Mouse (Mus musculus): ENCODE measurements around the gene Etl4.
"Not testable (repeated sequence)": the region's sequence is repeated elsewhere in the genome, so short reads cannot be mapped to it uniquely, and the experiment has no call there.

Etl4 gene

GRCm38 (mm10) chr2:20168156-20168555 lies 258.6 kb downstream of the Etl4 start:
- no peak for DNase-seq

DNA sequence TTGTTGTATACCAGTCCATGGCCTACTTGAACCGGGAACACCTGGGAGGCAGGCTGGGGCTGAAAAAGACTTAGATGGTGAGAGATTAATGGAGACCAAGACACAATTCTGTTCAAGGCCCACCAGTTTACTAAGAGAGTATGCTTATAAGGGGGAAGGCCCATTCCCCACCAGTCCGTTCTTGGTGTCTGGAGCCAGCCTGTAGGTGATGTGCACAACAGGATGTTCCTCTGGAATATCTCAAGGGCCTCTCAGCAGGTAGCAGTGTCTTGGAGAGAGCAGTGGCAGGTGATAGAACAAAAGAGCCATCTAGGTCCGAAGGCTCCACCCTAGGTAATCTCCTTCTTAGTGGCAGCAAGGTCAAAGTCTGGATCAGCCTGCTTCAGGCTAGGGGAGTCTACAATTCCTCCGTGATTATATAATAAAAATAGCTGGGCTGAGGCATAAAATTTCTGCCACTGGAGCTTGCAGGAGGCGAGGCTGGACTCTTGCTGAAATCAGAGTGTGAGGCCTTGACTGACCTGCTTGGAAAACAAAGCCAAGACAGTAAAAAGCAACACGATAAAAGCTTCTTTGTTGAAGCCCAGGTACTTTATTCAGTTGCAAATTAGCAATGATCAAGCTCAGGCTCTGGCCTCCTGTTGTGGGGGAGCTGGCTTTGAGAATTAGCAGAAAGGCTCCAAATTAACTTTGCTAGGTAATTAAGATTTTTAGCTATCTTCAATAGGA lies 267.0 kb downstream of the Etl4 start:
- DNase-seq, result not testable (repeated sequence)

DNA sequence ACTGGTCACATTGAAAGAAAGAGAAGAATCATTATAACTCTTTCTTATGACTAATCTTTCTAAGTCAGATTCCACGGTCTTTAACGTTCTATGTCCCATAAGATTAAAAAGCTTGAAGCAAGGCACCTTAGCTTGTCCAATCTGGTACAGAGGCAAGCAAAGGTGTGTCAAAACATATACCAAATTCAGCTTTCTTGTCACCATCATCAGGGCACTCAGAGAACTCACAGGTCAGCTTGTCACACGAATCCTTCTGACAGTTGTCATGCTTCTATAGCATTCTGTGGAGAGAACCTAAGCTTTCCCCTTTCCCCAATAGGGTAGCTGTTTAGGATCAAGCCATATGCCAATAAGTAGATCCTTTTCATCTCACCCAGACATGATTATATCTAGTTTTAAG lies 267.7 kb downstream of the Etl4 start:
- not testable (repeated sequence) for DNase-seq

DNA sequence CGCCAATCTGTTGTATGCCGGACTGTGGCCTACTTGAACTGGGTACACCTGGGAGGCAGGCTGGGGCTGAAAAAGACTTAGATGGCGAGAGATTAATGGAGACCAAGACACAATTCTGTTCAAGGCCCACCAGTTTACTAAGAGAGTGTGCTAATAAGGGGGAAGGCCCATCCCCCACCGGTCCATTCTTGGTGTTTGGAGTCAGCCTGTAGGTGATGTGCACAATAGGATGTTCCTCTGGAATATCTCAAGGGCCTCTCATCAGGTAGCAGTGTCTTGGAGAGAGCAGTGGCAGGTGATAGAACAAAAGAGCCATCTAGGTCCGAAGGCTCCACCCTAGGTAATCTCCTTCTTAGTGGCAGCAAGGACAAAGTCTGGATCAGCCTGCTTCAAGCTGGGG lies 271.0 kb downstream of the Etl4 start:
- DNase-seq, result not testable (repeated sequence)

- not testable (repeated sequence) for DNase-seq
Observed at GRCm38 (mm10) chr2:20187223-20187622, 277.6 kb downstream of the Etl4 start.

DNA sequence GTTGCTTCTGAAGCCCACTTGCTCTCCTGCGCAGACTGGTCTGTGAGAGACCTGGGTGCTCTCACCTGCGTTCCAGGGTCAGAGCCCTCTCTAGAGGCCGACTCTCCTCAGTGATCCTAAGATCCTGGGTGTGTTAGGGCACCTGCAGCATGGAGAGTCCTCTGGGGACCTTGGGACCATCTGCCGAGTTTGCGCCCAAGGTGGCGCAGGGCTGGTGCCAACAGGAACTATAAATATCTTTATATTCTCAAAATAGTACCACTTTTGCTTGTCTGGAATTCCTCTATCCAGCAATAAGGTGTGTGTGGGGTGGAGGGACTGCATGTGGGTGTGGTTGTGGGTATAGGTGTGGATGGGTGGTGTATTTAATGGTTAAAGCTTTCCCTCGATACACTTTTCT lies 293.4 kb downstream of the Etl4 start:
- DNase-seq, result no peak

DNA sequence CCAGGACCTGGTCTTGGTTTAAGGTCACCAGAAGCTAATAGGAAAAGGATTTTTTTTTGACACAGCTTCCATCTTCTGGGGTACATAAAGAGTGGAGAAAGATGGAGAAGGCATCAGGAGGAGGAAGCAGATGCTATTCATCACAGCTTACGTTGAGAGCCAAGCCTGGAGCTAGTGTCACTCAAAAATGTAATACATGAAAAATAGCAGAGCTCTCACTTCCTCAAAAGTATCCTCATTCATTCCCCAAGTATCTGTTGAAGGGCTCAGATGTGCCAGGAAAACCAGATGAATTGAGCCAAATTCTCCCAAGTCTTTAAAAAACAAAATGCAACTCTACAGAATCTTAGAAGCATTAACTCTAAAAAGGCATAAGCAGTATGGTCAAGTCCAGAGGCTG lies 297.1 kb downstream of the Etl4 start:
- DNase-seq, result no peak

- no peak for DNase-seq
Observed at GRCm38 (mm10) chr2:20208683-20209194, 299.2 kb downstream of the Etl4 start.

DNA sequence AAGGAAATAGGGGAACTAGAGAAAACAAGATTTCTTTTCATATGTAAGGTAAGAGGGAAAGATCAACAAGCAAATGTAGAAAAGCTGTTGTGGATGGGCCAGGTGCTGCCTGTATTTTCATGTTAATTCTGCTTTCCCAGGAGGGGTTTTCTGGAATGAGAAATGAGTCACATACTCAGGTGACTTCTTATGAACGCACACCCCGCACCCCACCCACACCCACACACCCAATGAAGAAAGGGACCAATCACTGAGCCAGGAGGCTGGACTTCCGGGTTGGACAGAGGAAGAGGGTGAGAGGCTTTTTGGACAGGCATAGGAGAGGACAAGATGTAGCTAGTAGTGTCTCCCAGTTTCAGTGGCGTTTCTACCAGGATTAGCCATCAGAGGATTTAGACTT lies 299.8 kb downstream of the Etl4 start:
- DNase-seq, result no peak

DNA sequence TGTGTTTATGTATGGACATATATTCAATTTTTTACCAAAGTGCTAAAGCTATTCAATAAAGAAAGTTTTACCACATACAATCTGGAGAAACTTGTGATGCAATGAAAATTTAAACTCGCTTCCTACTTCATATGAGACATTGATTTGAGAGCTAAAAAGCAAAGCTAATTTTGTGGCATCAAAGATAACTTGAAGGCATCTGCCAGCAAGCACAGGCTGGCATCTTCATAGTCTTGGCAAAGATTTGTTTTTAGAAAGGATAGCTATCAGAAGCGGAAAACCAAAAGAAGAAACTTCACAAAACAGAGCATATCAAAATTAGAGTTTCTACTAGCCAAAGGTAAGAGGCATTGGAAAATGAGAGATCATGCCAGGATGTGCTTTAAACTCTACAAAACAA lies 306.7 kb downstream of the Etl4 start:
- no peak for DNase-seq

- no peak for DNase-seq
Observed at GRCm38 (mm10) chr2:20216686-20217437, 307.3 kb downstream of the Etl4 start.

DNA sequence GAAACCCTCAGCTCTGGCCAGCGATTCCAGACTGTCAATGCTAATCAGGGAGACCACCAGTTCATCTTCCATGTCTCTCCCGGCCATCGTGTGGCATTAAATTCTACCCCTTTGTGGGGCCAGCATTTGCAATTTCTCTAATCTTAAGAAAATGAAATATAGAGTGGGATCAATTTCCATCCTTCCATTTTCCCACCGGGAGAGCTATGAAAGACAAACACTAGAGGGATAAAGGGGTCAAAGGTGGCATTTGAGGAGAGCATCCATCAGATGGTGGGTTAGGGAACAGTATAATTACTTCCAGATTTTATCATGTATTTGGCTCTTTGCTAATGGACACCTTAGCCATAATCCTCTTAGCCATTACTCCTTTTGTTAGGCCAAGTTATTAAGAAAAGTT lies 321.8 kb downstream of the Etl4 start:
- no peak for DNase-seq

DNA sequence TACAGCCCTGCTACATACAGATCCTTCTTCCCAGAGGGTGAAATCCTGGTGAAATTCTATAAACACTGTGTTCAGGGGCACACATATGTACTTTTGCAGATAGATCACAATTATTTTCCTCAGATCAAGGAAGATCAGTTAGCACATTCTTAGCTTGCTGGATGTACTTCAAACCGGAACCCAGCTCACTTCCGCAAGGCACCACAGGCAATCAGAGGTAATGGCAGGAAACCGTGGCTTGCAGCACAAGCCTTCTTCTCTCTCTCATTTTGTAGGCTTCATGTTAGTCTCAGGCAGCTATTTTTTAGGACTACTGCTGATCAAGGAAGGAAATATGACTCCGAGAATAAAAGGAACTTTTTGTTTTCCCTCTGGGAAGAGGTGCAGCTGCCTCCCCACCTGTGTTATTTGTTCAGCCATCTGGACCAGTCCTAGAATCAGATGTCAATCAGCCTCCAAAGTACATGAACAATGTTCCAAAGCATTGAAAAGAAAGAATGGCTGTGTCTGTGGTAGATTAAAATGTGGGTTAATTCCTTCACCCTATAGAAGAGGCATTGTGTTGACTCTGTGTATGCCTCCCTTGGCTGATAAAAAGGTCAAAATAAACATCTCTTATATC lies 338.6 kb downstream of the Etl4 start:
- DNase-seq, result no peak

DNA sequence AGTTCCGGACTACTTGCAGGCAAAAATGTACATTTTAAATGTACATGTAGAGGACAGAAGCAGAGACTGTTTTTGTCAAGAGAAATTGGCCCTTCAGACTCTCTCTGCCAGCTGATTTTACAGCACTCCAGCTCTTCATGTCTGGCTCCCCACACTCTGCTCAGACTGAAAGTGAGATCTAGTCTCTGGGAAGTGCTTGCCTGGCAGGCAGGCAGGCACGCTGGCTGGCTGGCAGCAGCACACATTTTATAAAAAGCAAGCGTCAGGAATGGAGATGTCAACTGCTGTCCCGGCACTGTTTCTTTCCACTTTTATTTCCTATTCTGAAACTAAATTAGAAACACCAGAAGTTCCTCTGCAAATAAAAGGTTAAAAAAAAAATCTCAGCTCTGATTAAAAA lies 339.8 kb downstream of the Etl4 start:
- no peak for DNase-seq

DNA sequence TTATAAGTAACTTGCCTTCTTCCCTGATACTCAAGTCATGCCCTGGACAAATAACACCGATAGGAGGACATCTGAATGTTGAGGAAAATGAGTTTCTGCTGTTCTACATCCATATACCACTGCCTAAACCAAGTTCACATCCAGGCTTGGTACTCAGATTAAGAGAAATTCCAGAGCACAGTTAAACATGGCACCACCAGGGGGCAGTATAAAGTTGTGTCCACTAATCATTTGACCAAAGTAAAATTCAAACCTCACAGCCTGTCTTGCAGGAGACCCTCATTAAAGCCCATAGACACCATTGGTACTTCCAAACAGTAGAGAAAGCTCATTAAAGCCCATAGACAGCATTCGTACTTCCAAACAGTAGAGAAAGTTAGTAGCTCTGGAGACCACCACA lies 366.5 kb downstream of the Etl4 start:
- no peak for DNase-seq

DNA sequence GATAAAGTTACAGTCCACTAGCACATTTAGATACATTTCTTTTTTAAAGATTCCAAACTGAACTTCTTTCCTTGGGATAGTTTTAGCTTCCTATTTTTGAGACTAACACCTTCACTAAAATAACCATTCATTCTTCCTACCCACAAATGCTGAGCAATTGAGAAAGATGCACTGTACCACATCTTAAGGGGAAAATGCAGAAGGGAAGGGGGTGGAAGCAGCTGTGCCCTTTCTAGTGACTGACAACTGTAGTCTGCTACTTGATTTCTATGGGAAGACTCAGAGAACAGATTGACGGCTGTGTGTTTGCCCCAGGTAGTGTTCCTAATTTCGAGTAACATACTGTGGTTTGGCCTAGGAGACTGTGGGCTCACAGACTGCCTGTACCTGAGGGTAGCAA lies 372.3 kb downstream of the Etl4 start:
- no peak for DNase-seq

GRCm38 (mm10) chr2:20284425-20284824 lies 374.8 kb downstream of the Etl4 start:
- no peak for DNase-seq

- DNase-seq, result no peak
Observed at GRCm38 (mm10) chr2:20290982-20291740, 381.6 kb downstream of the Etl4 start.

- DNase-seq, result no peak
Observed at GRCm38 (mm10) chr2:20291741-20292110, 382.1 kb downstream of the Etl4 start.

DNA sequence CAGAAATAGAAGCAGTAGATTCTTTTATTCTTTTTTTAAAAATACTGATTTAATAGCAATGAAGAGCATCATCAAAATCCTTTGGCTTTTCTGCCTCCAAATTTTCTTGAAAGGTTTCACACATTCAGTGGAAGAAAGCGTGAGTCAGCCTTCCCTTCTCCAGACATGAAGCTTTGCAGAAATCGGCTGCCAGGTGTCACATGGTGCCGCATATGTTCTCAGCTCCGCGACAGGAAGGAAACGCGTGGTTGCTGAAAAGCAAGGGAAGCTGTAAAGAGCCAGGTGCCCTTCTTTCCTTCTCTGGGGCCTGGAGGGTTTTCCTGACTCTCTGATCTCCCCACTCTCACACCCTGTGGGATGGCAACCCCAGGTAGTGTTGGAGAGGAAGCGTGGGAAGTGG lies 383.8 kb downstream of the Etl4 start:
- no peak for DNase-seq

- no peak for DNase-seq
Observed at GRCm38 (mm10) chr2:20294596-20294995, 385.0 kb downstream of the Etl4 start.

DNA sequence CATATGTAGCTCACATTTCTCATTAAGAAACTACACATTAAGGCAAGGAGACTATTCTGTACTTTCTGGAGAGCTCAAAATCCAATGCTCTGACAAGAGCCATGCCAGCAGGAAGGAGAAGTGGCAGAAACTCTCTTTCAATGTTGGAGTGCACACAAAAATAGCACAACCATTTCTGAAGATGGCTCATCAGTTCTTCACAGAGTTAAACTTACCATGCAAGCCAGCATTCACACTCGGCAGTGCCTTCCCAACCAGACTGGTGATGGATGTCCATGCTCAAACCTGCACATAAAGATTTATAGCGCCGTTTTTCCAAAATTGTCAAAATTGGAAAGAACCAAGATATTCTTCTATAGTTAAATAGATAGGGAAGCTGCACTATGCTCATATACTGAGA lies 392.9 kb downstream of the Etl4 start:
- no peak for DNase-seq

GRCm38 (mm10) chr2:20324954-20325353 lies 415.4 kb downstream of the Etl4 start:
- DNase-seq, result no peak

Data from thymus, adult 18-20 months (tissue).